Mouse (Mus musculus) T-helper 17 cell (primary cell): ENCODE data around the gene Rxfp1.
"Not testable (repeated sequence)": the region's sequence is repeated elsewhere in the genome, so short reads cannot be mapped to it uniquely, and the experiment has no call there.

Experiments used
- in situ Hi-C, 2 experiments: fragments of 300-600 bp; cut with MboI, MseI; formaldehyde crosslinking; loops; 1 replicate in 1 of 2; 2 replicates in 1 of 2; pipeline ENCODE4 v1.15.1; 2025; ENCODE audit warnings: high pct_unique_total_duplicates in 2 of 2

Gene Rxfp1

GRCm38 (mm10) chr3:79737780-79738179 lies at the start of gene Rxfp1:
TSS of gene Rxfp1 (minus strand) at chr3:79737880.
- in situ Hi-C loops = no loop called here

GRCm38 (mm10) chr3:79784362-79784736 lies 46.7 kb upstream of the Rxfp1 start:
- in situ Hi-C loops = no loop called here

- in situ Hi-C loops = no loop called here
Measured at GRCm38 (mm10) chr3:79783630-79784361, 46.1 kb upstream of the Rxfp1 start.

GRCm38 (mm10) chr3:79772701-79773100 lies 35.0 kb upstream of the Rxfp1 start:
- in situ Hi-C loops = no loop called here

GRCm38 (mm10) chr3:79753736-79754135 lies 16.1 kb upstream of the Rxfp1 start:
- in situ Hi-C loops = no loop called here

GRCm38 (mm10) chr3:79746585-79746984 lies 8.9 kb upstream of the Rxfp1 start:
- in situ Hi-C loops = no loop called here

- in situ Hi-C loops = no loop called here
Measured at GRCm38 (mm10) chr3:79745101-79745500, 7.4 kb upstream of the Rxfp1 start.

- in situ Hi-C loops = loop anchor here in 1 of 2 experiments (5.0 kb wide), 1 partner anchor 48 kb away; no protein-coding TSS in a partner anchor
Measured at GRCm38 (mm10) chr3:79744415-79744814, 6.7 kb upstream of the Rxfp1 start.

- in situ Hi-C loops = loop anchor here in 1 of 2 experiments (5.0 kb wide), 1 partner anchor 52 kb away; no protein-coding TSS in a partner anchor
Measured at GRCm38 (mm10) chr3:79740351-79740750, 2.7 kb upstream of the Rxfp1 start.

GRCm38 (mm10) chr3:79738451-79738850 lies 771 bp upstream of the Rxfp1 start:
- in situ Hi-C loops = no loop called here

GRCm38 (mm10) chr3:79726506-79727075 lies 11.1 kb downstream of the Rxfp1 start:
- in situ Hi-C loops = no loop called here

GRCm38 (mm10) chr3:79720756-79721484 lies 16.8 kb downstream of the Rxfp1 start:
- in situ Hi-C loops = no loop called here

- in situ Hi-C loops = no loop called here
Measured at GRCm38 (mm10) chr3:79706436-79706835, 31.2 kb downstream of the Rxfp1 start.

GRCm38 (mm10) chr3:79703135-79703534 lies 34.5 kb downstream of the Rxfp1 start:
- in situ Hi-C loops = no loop called here

GRCm38 (mm10) chr3:79691957-79692356 lies 45.7 kb downstream of the Rxfp1 start:
- in situ Hi-C loops = no loop called here

GRCm38 (mm10) chr3:79690111-79690651 lies 47.5 kb downstream of the Rxfp1 start:
- in situ Hi-C loops = no loop called here

- in situ Hi-C loops = not testable (repeated sequence)
Measured at GRCm38 (mm10) chr3:79688101-79688500, 49.6 kb downstream of the Rxfp1 start.

- in situ Hi-C loops = no loop called here
Measured at GRCm38 (mm10) chr3:79683529-79683928, 54.2 kb downstream of the Rxfp1 start.

- in situ Hi-C loops = no loop called here
Measured at GRCm38 (mm10) chr3:79682351-79683132, 55.1 kb downstream of the Rxfp1 start.

GRCm38 (mm10) chr3:79676411-79676810 lies 61.3 kb downstream of the Rxfp1 start:
- in situ Hi-C loops = no loop called here

- in situ Hi-C loops = loop anchor here in 1 of 2 experiments (5.0 kb wide), 1 partner anchor 138 kb away; no protein-coding TSS in a partner anchor
Measured at GRCm38 (mm10) chr3:79674641-79675040, 63.0 kb downstream of the Rxfp1 start.
